Mouse (Mus musculus): ENCODE results near the gene Plekha7.
A peak's percentile ranks its signal among the peaks of the same experiment; 100 is the strongest.
"Not testable (repeated sequence)": the region's sequence is repeated elsewhere in the genome, so short reads cannot be mapped to it uniquely, and the experiment has no call there.

The Plekha7 gene

GRCm38 (mm10) chr7:116131390-116131789, 176.8 kb downstream of the Plekha7 start:
- no peak for DNase-seq (ENCODE audit: low spot score in 2 of 2)

- no peak for DNase-seq (ENCODE audit: low spot score in 2 of 2)
These were observed 178.8 kb downstream of the Plekha7 start for GRCm38 (mm10) chr7:116129374-116129773.

- DNase-seq (ENCODE audit: low spot score in 2 of 2) = no peak
These were observed 179.9 kb downstream of the Plekha7 start for GRCm38 (mm10) chr7:116128286-116128685.

- DNase-seq (ENCODE audit: low spot score in 2 of 2) = no peak
These were observed 181.1 kb downstream of the Plekha7 start for GRCm38 (mm10) chr7:116127052-116127451.

- DNase-seq (ENCODE audit: low spot score in 2 of 2) = no peak
These were observed 182.5 kb downstream of the Plekha7 start for GRCm38 (mm10) chr7:116125671-116126070.

GRCm38 (mm10) chr7:116124057-116124456, 184.1 kb downstream of the Plekha7 start:
- DNase-seq (ENCODE audit: low spot score in 2 of 2) = no peak

- DNase-seq (ENCODE audit: low spot score in 2 of 2) = no peak
These were observed 184.6 kb downstream of the Plekha7 start for GRCm38 (mm10) chr7:116123597-116123985.

- no peak for DNase-seq (ENCODE audit: low spot score in 2 of 2)
These were observed 185.1 kb downstream of the Plekha7 start for GRCm38 (mm10) chr7:116122981-116123596.

GRCm38 (mm10) chr7:116121202-116121601, 187.0 kb downstream of the Plekha7 start:
- DNase-seq (ENCODE audit: low spot score in 2 of 2) = no peak

GRCm38 (mm10) chr7:116120737-116121136, 187.4 kb downstream of the Plekha7 start:
- DNase-seq (ENCODE audit: low spot score in 2 of 2) = no peak

- DNase-seq (ENCODE audit: low spot score in 2 of 2) = no peak
These were observed 188.8 kb downstream of the Plekha7 start for GRCm38 (mm10) chr7:116119306-116119857.

GRCm38 (mm10) chr7:116115991-116116390, 192.2 kb downstream of the Plekha7 start:
- no peak for DNase-seq (ENCODE audit: low spot score in 2 of 2)

GRCm38 (mm10) chr7:116115216-116115930, 192.8 kb downstream of the Plekha7 start:
- no peak for DNase-seq (ENCODE audit: low spot score in 2 of 2)

- no peak for DNase-seq (ENCODE audit: low spot score in 2 of 2)
These were observed 196.6 kb downstream of the Plekha7 start for GRCm38 (mm10) chr7:116111546-116111945.

GRCm38 (mm10) chr7:116110661-116111060, 197.5 kb downstream of the Plekha7 start:
- DNase-seq (ENCODE audit: low spot score in 2 of 2) = no peak

GRCm38 (mm10) chr7:116103091-116103490, 205.1 kb downstream of the Plekha7 start:
- DNase-seq (ENCODE audit: low spot score in 2 of 2) = no peak

- DNase-seq (ENCODE audit: low spot score in 2 of 2) = peak in 1 of 2 experiments; percentile 55
These were observed 208.1 kb downstream of the Plekha7 start for GRCm38 (mm10) chr7:116099952-116100528.

- no peak for DNase-seq (ENCODE audit: low spot score in 2 of 2)
These were observed 214.7 kb downstream of the Plekha7 start for GRCm38 (mm10) chr7:116093466-116093850.

- DNase-seq (ENCODE audit: low spot score in 2 of 2) = peak; percentile 89 to 97
These were observed 215.3 kb downstream of the Plekha7 start for GRCm38 (mm10) chr7:116092710-116093465.

GRCm38 (mm10) chr7:116084366-116084765, 223.8 kb downstream of the Plekha7 start, which contains the start of gene Gm4353:
Gene Gm4353, minus strand, starts transcription at chr7:116084635.
- DNase-seq (ENCODE audit: low spot score in 2 of 2) = not testable (repeated sequence)

All from left cerebral cortex, adult 9 months (tissue).